Mouse (Mus musculus) G1E (cell line): ENCODE measurements around the gene Arid3a.

Experiments used
- CTCF ChIP-seq: IDR thresholded peaks from 2 replicates; pipeline ENCODE4 v1.5.1; 2012; ENCODE audit warnings: low read depth, low read length, inconsistent platforms, mixed read lengths
- GATA1 ChIP-seq: IDR thresholded peaks from 2 replicates; pipeline ENCODE4 v1.6.1; 2012; ENCODE audit warnings: borderline replicate concordance, low read length, inconsistent platforms, mixed read lengths

GRCm38 (mm10) chr10:79914131-79914947, 12.5 kb upstream of the Arid3a start:
- TF ChIP-seq CTCF, result no peak
- no peak for TF ChIP-seq GATA1
